Mouse (Mus musculus) inflammation-experienced regulatory T-cells, adult 6 months (primary cell): Measurements from ENCODE around the gene Arf3. TPM values are rescaled to one million over a fixed set of nuclear protein-coding genes. Genes with fewer than 3 reads are reported as not detected.
A peak's percentile ranks its signal among the peaks of the same experiment; 100 is the strongest.

ENCODE experiments used
- ATAC-seq: one replicate; pipeline ENCODE4 v1.8.0; 2017
- polyA plus RNA-seq, 3 experiments: library from polyadenylated mRNA; unstranded; fragments of 100-300 nt; shearing (Covaris generic); gene quantifications; one replicate each; pipeline ENCODE4 v1.2.1; 2017

Arf3 gene
- polyA plus RNA-seq, 3 experiments from 2014 or later, result 35.5 to 38.0 (median 37.8) TPM

GRCm38 (mm10) chr15:98714230-98714652 lies 48.8 kb downstream of the Arf3 start:
- no peak for ATAC-seq

DNA sequence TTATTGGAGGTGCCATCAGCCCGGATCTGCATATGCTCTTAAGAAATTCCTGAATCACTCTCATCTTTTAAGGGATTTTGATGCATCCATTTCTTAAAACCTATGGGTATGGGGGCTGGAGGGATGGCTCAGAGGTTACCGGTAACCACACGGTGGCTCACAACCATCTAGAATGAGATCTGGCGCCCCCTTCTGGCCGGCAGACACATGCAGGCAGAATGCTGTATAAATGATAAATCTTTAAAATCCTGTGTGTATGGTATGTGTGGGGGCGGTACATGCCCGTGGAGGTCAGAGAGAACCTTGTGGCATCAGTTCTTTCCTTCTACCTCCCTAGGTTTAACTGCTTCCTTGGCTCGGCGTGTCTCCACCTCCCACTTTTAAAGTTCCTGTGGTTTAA lies 52.6 kb downstream of the Arf3 start:
- ATAC-seq, result peak; percentile 60

DNA sequence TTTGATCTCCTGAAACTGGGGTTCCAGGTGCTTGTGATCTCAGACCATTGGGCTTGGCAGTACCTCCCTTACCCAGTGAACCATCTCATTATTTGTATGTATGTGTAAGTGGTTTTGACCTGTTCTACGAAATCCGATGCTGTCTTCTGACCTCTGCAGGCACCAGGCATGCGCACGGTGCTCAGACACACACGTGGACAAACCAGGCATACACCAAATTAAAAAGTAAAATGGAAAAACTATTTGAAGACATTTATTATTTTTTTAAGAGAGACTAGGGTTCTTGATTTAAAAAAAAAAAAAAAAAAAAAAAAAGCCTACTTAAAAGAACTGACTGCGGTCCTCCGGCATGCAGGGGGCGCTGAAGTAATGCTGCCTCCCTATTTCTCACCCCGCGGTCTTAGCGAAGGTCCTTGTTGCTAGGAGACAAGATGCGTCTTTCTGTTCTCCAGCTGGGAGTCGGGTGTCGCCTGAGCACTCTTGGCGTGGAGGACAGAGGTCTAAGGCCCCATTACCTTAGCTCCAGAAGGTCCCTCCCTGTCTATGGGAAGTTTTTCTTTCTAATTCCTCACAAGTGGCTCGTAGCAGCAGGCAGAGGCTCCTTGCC lies 55.1 kb downstream of the Arf3 start, which contains the start of gene Ccdc65:
Gene Ccdc65 (plus strand): TSS at position 442 of the 607 bp plus-strand sequence.
- peak; percentile 50 for ATAC-seq

GRCm38 (mm10) chr15:98704312-98704711 lies 58.7 kb downstream of the Arf3 start:
- ATAC-seq, result no peak

DNA sequence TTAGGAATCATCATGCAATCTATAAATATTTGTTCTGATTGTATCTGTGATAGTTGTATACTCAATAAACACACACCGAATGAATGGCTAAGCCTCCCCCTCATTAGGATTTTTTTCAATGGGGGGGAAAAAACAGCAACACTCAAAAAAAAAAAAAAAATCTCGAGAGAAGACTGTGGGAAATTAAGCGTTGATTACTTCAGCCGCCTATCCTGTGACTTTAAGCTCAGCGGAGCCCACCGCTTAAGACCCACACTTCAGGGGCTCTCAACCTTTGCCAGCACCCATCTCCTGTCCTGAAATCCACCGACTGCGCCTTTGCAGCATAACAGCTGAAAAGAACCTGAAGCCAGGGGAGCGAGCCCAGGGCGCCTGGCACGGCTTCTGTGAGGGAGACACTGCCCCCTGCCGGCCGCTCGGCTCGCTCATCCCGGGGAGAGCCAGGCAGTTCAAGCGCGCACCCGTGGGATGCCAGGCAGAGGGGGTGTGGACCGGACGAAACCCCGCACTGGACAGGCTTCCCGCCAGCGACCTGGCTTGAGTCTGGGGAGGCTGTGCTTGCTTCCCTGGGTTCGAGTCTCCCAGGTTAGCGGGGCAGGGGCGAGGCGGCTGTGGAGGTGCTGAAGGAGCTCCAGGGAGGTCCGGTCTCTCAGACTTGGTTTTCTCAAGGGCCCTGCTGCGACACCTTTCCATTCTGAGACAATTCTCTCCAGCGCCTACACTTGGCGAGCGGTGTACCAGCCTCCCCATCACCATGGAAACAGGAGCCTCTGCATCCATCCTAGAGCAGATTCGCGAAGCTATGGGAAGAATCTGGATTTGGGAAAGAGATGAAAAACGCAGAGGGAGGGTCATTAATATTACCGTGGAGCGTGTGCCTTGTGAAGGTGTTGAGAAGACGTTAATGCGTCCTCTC lies 63.6 kb downstream of the Arf3 start:
- peak; percentile 69 for ATAC-seq

- ATAC-seq, result no peak
These were observed 66.8 kb downstream of the Arf3 start for GRCm38 (mm10) chr15:98696216-98696615.

DNA sequence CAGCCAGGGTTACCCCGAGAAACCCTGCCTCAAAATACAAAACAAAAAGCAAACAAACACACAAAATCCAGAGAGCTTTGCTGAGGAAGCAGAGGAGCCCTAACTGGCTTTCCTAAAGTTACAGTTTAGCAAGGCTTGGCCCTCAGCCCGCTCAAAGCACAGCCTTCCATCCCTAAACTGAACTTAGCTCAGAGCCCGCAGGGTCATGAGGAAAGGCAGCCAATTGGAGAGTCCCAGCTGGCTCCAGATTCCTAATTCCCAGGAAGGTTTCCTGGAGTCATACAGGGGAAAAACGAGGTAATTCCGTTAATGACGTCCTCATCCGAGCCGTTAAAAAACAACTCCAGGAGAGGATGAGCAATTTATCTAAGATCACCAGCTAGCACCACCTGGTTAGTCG lies 67.3 kb downstream of the Arf3 start:
- ATAC-seq, result no peak

- no peak for ATAC-seq
These were observed 70.8 kb downstream of the Arf3 start for GRCm38 (mm10) chr15:98692171-98692715.

GRCm38 (mm10) chr15:98691486-98692147 lies 71.4 kb downstream of the Arf3 start:
- ATAC-seq, result no peak

DNA sequence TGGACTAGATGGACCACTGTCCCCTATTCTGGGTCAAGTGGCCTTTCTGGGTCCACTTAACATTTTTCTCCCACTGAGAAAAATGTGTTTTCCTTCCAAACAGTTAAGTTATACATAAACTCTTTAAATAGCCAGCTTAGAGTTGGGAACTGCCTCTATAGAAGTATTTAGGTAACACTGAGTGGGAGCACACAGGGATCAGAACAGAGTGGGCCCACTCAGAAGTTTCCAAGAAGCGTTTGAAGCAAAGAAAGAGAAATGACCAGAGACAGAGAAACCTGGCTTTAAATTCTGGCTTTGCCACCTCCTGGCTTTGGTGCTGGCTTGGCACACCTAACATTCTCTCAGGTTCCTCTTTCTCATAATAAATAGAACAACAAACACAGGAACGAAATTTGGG lies 73.3 kb downstream of the Arf3 start:
- ATAC-seq, result no peak

Other genes with a start within 250 kb of the Arf3 start
- gene Kansl2, start 228.9 kb downstream of the Arf3 start, polyA plus RNA-seq, result 10 to 100 TPM; 29.4 to 33.1 (median 32.4) TPM
- 10 to 100 TPM; 69.3 to 99.2 (median 86.3) TPM for gene Ccnt1, start 192.3 kb downstream of the Arf3 start, polyA plus RNA-seq
- not detected for gene 4930415O20Rik, start 192.2 kb downstream of the Arf3 start, polyA plus RNA-seq
- gene Adcy6, start 153.1 kb downstream of the Arf3 start, polyA plus RNA-seq, result under 1 TPM in 2 of 3 experiments, not detected in 1; 0.28 to 0.44 TPM
- under 1 TPM in 2 of 3 experiments, not detected in 1; 0.30 to 0.38 TPM for gene Cacnb3, start 132.4 kb downstream of the Arf3 start, polyA plus RNA-seq
- 10 to 100 TPM; 15.4 to 37.0 (median 37.0) TPM for gene Ddx23, start 100.3 kb downstream of the Arf3 start, polyA plus RNA-seq
- gene Rnd1, start 85.8 kb downstream of the Arf3 start, polyA plus RNA-seq, result 1 to 10 TPM in 1 of 3 experiments, under 1 TPM in 2; 0.94 to 1.8 (median 0.99) TPM
- not detected for gene Ccdc65, start 55.0 kb downstream of the Arf3 start, polyA plus RNA-seq
- 1 to 10 TPM in 1 of 3 experiments, under 1 TPM in 1, not detected in 1; 0.62 to 1.7 TPM for gene Fkbp11, start 35.0 kb downstream of the Arf3 start, polyA plus RNA-seq
- gene Wnt10b, start 14.9 kb upstream of the Arf3 start, polyA plus RNA-seq, result under 1 TPM in 1 of 3 experiments, not detected in 2; 0.15 TPM
- gene Wnt1, start 26.6 kb upstream of the Arf3 start, polyA plus RNA-seq, result under 1 TPM in 1 of 3 experiments, not detected in 2; 0.15 TPM
- not detected for gene Ddn, start 46.3 kb upstream of the Arf3 start, polyA plus RNA-seq
- 100 to 1,000 TPM; 119 to 137 (median 129) TPM for gene Prkag1, start 68.3 kb upstream of the Arf3 start, polyA plus RNA-seq
- gene Kmt2d, start 108.0 kb upstream of the Arf3 start, polyA plus RNA-seq, result 10 to 100 TPM; 18.7 to 36.4 (median 30.7) TPM
- 10 to 100 TPM in 2 of 3 experiments, 1 to 10 TPM in 1; 9.5 to 13.0 (median 10.8) TPM for gene Rhebl1, start 131.3 kb upstream of the Arf3 start, polyA plus RNA-seq
- under 1 TPM in 1 of 3 experiments, not detected in 2; 0.09 TPM for gene Dhh, start 135.3 kb upstream of the Arf3 start, polyA plus RNA-seq
- 10 to 100 TPM; 17.3 to 46.9 (median 39.3) TPM for gene Lmbr1l, start 155.0 kb upstream of the Arf3 start, polyA plus RNA-seq
- 100 to 1,000 TPM; 459 to 882 (median 544) TPM for gene Tuba1b, start 171.4 kb upstream of the Arf3 start, polyA plus RNA-seq
- gene Gm49450, start 190.3 kb upstream of the Arf3 start, polyA plus RNA-seq, result not detected
- gene Tuba1a, start 190.5 kb upstream of the Arf3 start, polyA plus RNA-seq, result 100 to 1,000 TPM; 206 to 351 (median 217) TPM